Mouse (Mus musculus) yolk sac, embryonic 10.5 days (tissue): ENCODE results near the gene Ephb2.

Source experiments
- DNase-seq: peaks from one replicate; pipeline ENCODE4 v3.0.0-alpha.2; 2017; ENCODE audit warnings: low spot score

Gene Ephb2

DNA sequence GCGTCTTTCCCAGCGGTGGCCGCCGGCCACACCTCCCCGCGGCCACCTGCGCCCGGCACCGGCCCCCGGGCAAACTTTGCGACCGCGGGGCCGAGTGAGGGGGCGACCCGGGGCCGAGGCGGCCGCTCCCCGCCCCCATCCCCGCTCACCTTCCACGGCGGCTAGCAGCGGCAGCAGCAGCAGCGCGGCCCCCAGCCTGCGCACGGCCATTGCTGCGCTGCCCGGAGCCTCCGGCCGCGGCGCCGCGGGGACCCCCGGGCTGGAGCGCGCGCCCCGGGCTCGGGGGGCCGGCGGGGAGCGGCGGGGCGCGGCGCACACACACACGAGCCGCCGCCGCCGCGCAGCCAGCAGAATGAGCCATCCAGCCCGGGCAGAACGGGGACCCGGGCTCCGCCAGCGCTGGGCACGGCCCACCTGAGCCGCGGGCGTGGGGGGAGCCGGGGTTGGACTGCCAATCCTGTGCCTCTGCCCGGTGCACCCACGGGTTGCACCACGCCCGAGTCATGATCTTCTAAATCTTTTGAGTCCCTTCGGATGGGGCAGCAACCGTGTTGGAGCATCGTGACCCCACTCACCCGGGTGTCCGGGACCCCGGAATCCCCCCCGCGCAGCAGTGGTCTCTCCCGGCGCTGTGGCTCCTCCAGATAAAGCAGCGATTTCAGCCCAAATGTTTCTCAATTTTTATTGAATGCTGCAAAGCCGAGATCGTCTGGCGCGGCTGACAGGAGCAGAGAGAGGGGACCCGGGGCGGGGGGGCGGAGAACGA is at the start of gene Ephb2:
TSS of gene Ephb2 (minus strand) at position 368 of the 766 bp plus-strand sequence.
- peak; percentile 68 for DNase-seq

DNA sequence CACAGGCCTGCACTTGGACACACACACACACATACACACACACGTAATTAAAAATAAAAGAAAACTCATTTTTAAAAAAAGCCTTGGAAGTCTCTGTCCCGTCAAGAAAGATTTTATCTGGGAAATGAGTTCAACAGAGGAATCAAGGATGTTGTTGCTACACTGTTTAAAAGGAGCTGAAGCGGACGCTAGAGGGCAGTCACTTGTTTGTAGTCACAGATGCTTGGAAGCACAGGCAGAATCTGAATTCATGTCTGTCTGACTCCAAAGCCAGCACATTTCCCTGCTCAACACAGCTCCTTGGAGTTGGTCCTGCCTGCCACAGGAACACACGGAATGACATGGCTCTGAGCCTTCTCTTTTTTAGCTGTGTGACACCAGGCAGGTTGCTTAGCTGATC is 42.8 kb upstream of the Ephb2 start:
- DNase-seq: no peak

DNA sequence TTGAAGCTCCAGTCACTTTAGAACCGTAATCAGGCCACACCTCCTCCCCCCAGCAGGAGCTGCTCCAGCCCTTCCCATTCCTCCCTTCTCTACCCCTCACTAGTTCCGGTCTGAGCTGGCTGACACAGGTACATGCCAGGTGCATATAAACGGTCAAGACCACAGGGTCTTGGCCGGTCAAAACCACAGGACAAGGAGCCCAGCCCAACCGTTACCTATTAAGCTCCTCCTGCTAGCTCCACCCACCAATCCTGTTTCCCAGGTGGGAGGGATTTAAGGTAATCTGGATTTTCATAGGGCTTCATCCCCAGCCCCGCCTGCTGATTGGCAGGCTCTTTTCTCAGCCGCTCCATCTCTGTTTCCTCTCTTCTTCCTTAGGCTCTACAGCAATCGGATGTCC is 42.4 kb upstream of the Ephb2 start:
- DNase-seq: no peak

DNA sequence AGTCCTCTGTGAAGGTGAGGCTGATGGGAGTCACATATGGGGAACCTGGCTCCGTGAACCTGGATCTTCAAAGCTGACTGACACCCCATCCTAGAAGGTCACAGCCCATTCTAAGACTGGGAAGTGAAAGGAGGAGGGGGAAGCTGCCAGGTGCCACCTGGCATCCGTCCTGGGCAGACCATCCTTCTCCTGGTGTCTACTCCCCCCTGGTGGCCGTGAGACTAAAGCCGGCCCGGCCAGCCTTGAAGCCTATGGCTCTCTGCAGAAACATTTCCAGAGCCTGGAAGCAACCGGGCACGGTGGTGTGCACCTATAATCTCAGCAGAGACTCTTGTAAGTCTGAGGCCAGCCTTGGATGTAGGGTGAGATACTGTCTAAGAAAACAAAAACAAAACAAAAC is 41.2 kb upstream of the Ephb2 start:
- no peak for DNase-seq

DNA sequence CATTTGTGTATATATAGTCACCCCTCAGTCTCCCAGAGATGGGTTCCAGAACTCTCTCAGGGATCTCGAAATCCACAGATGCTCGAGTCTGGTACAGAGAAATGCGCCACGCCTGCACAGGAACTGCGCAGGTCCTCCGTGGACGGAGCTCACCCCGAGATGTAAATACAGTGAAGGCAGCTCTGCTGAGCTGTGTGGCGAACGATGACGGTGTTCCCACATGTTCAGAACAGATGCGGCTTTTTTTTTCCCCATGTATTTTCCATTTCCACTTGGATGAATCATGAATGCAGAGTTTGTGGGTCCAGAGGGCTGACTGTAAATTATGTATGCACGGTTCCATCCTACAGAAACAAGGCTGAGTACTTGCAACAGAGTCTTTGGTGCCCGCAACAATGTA is 39.2 kb upstream of the Ephb2 start:
- no peak for DNase-seq

DNA sequence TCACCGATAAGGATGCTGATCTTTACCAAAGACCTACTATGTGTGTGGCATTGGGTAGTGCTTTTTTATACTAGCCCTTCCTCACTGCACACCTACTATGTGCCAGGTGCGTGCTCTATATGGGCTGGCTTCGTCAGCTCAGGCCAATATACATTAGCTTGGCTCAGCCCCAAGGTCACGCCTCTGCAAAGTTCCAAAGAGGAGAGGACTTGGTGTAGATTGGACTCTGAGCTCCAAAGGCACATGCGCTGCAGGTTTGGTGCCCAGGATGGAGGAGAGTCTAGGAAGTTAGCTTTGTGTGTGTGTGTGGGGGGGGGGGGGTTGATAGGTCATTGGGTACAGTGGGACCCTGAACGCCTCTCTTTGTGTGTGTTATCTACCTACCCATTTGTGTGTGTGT is 32.6 kb upstream of the Ephb2 start:
- no peak for DNase-seq

DNA sequence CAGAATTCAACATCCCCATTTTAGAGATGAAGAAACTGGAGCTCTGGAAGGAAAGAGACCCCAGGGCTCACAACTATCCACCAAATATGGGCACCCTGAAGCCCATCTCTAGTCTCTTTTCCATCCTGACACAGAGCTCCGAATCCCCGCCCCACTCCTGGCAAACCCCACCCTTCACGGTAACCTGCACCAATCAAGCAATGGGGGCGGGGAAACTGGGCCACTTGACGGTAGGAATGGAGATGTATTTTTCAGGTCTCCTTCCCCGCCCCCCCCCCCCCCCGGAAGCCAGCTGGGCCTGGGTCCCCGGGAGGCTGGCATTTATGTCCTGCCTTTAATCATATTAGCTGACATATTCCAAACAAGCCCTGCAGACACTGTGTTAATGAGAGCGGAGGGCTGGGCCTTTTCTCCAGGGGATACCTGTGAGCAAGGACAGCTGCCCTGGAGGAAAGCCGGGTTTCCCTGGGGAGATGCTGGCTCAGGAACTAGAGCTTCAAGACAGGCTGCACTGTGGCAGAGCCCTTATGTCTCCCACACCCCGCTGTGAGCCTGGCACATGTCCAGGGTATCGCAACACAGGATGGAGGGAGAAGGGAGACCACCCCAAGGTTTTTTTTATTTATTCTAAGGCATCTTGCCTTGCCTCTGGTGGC is 32.0 kb upstream of the Ephb2 start:
- no peak for DNase-seq

DNA sequence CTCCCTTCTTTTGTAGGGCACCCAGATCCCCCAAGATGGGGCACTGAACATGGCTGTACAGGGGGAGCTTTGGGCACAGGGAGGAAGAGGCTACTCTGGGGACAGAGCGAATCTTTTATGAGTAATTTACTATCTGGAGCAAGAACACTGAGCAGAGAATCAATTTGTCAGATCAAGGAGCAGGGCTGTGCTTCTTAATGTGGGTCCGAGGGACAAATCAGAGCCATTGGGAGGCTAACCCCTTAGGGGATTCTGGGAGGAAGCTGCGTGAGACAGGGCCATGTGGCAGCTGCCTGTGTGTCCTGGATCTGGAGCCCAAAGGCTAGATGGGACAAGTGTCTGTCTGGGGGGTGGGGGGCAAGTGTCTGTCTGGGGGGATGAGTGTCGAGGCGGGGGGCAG is 29.7 kb upstream of the Ephb2 start:
- DNase-seq: no peak

DNA sequence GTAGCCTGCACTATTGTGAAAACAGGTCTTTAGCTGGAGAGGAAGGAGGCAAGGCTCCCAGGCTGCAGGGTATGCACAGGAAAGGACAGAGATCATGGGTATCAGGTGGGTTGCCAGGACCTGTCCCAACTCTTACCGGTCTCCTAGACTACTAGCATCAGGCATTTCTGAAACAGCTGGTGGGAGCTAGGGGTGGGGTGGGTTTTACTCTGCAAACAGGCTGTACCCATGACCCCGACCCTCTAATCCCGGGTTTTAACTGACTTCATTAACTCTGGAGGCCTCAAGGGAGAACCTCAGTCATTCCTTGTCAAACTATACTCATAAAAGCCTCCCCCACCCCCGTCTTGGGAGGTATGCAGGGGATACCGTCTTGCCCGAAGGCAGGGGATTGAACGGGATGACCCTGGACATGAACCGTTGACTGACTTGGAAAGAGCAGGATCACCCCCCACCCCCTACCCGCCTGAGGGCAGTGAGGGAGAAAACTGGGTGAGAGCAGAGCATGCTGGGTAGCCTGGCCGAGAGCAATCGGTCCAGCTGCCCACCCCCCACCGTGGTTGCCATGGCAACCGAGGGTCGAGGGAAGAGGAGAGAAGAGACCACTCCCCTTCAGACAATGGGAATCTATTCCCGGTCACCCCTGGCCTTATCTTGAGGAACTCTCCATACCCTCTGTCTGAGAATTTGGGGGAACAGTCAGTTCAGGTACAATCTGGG is 29.1 kb upstream of the Ephb2 start:
- peak; percentile 22 for DNase-seq

DNA sequence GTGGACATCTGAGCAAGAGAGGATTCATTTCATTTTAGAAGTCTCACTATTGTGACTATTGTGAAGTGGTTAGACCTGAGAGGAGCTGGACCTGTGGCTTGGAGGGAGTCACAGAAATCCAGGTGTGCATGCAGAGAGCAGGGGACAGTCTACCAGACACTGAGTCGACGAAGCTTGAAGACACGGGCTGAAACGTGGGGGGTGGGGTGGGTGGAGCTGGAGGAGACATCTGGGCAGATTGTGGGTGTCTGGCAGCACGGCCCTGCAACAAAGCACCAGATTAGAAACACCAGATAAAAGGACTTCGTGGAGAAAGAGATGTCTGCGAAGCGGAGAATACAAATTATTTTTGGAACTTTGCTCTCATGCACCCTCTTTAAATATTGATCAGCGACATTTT is 27.7 kb upstream of the Ephb2 start:
- DNase-seq: no peak

DNA sequence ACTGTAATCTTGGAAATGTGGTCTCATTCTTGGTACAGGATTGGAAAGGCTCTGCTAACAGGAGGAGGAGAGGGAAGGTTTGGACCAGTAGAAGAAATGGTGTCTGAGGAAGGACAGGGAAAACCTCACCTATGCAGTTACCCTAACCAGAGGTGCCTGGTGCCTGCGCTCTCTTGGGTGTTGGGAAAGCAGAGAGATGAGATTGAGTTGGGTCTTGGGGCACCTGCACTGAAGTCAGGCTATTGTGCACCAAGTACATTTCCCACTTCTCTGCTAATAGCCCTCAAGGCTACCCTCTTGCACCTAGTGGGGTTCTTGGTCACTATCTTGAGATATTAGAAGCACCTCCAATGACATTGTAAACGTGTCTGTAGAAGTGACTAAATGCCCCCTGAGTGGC is 26.6 kb upstream of the Ephb2 start:
- no peak for DNase-seq

DNA sequence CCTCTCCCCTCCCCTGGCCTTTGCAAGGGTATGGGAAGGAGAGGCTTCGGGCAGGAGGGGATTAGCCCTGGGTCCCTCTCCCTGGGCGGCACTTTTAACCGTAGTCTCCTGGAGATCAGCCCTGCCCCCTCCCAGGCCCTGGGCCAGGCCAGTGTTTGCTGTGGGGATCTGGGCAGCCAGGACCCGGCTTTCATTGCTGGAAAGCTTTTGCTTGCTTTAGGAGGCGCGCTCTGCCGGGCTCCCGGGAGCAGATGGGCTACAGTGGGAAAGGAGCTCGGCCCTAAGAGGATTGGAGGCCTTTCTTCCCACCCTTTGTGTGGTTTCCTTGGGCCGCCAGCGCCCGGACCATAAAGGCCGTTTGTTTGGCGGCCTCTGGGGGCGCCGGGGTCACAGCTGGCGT is 26.0 kb upstream of the Ephb2 start:
- no peak for DNase-seq

DNA sequence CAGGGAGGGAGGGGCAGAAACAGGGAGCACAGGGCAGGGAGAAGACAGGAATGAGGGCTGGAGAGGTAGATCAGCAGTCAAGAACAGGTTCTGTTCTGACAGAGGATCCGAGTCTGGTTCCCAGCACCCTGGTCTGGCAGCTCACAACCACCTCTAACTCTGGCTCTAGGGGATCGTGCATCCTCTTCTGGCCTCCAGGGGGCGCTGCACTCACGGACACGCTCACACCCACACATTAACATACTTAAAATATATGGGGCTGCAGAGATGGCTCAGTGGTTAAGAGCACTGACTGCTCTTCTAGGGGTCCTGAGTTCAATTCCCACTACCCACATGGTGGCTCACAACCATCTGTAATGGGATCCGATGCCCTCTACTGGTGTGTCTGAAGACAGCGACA is 24.2 kb upstream of the Ephb2 start:
- no peak for DNase-seq

DNA sequence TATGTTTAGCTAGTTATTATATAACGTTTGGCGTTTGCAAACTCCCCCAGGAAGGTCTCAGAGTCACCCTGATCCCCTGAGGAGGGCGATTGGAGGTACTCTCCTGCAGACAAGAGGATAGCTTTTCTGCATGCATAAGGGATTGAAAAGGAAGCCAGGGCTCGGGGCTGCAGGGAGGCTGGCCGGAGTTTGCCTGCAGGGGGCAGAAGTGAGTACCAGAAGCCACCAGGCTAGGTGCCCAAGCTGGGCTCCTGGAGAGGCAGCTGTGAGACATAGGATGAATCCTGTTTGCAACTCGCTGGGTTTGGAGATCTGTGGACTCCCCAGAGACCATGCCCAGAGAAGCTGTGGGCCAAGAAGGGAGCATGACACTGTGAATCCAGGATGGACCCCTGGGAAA is 19.3 kb upstream of the Ephb2 start:
- no peak for DNase-seq

DNA sequence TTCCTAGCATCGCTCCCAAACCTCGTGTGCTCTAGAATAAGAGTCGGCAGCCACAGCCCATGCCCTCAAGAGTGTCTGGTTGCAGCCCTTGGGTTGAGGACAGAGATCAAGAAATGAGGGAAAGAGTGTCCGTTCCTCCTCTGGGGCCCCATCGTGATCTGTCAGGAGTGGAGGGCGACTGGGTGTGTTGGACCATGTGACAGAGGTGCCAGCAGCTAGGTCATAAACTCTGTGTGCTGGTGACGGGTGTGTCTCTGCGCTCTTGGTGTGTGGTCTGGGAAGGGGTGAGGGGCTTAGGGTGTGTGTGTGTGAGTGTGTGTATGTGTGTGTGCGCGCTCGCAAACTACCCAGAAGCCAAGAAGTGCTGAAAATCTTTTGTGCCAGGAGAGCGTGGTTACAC is 17.2 kb upstream of the Ephb2 start:
- no peak for DNase-seq

DNA sequence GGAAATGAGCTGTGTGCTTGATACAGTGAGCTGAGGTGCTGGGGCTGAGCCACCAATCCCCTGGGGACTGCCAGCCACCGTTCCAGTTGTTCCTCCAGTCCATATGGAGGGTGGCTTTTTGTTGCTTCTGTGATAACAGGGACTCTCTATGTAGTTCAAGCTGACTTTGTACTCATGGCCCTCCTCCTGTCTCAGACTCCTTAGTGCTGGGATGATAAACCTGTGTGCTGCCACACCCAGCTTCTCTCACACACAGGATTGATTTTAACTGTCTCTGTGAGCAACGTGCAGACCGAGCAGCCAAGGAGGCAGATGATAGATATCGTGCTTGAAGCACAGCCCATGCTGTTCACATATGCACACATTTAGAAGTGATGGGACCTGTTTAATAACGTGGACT is 16.3 kb upstream of the Ephb2 start:
- no peak for DNase-seq

DNA sequence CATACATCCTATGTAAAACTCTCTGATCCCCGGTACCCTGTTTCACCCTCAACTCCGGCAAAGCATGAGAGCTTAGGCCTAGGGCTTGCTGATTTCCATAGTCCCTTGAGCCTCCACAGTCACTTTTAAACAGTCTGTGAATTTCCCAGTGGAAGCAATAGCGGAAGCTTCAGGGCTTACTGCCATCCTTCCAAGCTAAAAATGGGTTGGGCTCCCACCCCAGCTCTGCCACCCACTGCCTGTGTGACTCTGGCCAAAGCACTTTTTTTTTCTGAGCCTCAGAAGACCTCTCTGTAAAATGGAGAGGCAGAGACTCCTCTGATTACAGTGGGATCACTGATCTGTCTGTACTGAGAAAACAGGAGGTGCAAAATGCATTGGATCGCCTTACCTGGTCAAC is 12.8 kb upstream of the Ephb2 start:
- DNase-seq: no peak

DNA sequence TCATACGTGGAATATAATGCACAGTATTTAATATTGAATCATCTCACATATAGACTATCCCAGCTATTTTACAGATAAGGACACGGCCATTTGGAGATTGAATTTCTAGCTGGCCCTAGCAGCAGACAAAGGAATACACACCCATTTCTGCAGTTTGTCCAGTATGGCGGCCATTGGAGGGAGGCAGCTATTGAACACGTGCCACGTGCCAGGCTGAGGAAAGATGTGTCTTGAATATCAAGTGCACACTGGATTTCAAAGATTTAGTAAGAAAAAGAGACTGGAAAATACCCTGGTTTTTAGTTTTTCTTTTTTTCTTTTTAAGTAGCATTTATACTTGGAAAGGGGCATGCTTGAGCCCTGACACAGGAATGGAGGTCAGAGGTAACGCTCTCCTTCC is 11.4 kb upstream of the Ephb2 start:
- no peak for DNase-seq

DNA sequence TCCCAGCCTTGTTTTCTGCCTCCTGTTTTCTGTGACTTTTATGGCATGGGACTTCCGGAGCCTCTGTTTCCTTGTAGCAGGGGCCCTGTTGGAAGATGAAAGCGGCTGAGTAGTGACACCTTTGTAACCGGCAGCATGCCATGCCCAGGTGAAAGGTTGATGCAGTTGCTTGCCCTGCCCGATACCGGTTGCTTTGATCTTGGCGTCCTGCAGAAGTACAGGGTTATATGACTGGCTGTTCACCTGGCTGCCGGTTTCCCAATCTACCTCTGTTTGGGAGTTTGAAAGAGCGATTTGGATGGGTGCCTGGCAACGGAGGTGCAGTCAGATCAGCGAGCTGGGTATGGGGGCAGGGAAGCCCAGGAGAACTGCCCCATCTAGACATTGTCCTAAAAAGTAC is 7.0 kb upstream of the Ephb2 start:
- no peak for DNase-seq

DNA sequence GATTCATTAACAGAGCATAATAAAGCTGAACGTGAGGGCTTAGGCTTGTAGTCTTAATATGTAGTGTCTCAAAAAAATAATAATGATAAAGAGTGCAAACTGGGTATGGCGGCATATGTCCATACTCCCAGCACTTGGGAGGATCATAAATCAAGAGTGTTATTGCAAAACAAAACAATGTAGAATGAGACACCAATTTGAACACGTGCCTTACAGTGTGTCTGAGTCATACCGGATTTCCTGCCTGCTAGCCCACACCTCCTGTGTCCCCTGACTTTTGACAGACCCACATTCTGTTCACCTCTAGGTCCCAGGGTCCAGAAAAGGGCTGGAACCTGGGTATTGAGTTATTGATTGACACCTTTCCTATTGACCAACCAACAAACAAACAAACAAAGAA is 6.2 kb upstream of the Ephb2 start:
- no peak for DNase-seq

DNA sequence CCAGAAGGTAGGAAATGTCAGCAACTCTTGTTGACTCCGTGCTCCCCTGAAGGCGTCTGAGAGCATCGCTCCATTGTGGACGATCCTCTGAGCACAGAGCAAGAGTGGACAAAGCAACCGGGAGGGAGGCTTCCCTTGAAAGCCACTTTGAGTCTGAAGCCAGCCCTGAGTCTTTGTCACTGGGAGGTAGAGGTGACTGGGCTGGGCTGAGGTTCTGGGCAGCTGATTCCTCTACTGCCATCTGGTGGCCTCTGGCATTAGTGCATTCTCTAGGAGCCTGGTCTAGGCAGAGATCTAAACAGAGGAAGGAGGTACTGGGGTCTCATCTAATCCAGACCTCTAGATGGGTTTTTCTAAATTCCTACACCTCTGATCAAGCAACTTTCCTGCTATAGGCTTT is 5.3 kb upstream of the Ephb2 start:
- DNase-seq: peak; percentile 60

DNA sequence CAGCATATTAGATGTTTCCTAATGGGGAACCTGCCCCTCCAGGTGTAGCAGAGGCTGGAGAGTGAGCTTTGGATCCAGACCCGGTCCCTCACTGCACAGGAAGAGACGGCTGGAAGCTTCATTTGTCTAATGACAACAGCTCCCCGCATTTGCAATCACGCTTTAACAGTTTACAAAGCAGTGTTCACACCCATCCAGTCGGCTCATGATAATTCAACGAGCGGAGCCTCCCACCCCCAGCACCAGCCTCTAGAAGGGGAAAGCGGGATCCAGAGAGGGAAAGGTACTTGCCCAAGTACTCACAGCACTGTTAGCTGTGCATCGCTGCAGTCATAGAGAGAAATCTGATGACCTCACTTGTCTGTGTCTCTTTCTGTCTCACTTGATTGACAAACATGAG is 2.7 kb upstream of the Ephb2 start:
- no peak for DNase-seq

DNA sequence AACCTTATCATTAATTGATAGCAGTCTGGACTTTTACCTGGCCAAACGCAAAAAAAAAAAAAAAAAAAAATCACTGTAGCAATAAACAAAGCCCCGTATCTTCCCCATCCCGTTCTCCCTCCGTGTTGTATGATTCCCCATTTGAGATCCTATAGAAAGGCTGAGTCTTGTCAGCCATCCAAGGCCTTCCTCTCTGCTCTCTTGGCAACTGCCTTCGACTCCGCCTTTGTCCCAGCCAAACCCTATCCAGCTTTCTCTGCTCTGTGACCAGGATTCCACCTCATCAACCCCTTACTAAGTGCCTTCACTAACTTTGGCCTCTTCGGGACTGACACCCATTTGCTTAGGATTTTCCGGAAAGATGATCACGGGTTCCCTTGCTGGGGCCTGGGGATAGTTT is 2.2 kb upstream of the Ephb2 start:
- DNase-seq: no peak
